Mouse (Mus musculus): Measurements from ENCODE around the gene Ntn3. TPM values are rescaled to one million over a fixed set of nuclear protein-coding genes. Genes with fewer than 3 reads are reported as not detected.

The Ntn3 gene
- polyA plus RNA-seq, 1 experiment: 4.5 TPM

GRCm38 (mm10) chr17:24170729-24171128 lies 38.6 kb downstream of the Ntn3 start:
- Histone ChIP-seq H3K27me3 (ENCODE audit: control insufficient read depth, insufficient read depth, low read length) (no peaks in the 10 kb centered on the region), H3K4me1 (ENCODE audit: control insufficient read depth, insufficient read depth, low read length) (peaks cover 9% of the 10 kb centered on the region), H3K4me3 (replicated peaks; ENCODE audit: insufficient read depth, low read depth, low read length) (no peak overlapping the region), H3K27ac (ENCODE audit: insufficient read depth, low read length) (0 out of 2 replicates have a peak overlapping the region, but pooled peaks have one; percentile 32)
- no peak for DNase-seq
- TF ChIP-seq CTCF (IDR thresholded peaks at IDR 0.05; ENCODE audit: borderline replicate concordance, insufficient read depth, low read depth, low read length): no peak
- TF ChIP-seq POLR2A (IDR thresholded peaks at IDR 0.05; ENCODE audit: borderline replicate concordance, insufficient read depth, low read length): no peak
- WGBS: 75% methylated on average over 5 of the region's 5 CpGs

DNA sequence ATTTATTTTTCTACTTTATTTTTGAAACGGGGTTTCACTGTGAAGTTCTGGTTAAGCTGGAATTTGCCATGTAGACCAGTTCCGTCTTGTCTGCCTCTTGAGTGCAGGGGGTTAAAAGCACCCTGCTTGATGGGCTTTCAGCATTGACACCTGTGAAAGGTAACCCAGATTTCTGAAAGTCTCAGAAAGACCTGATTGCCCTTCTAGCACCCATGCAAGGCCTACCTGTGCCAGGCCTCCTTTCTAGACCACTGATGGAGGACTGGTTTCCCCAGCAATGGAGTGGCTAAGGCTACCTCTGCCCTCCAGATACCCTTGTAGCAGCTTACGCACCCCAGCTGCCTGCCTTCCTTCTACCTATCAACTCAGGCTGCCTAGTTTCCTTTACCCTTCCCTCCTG lies 39.2 kb downstream of the Ntn3 start:
- H3K4me1 ChIP-seq (ENCODE audit: control insufficient read depth, insufficient read depth, low read length): peaks cover 9% of the 10 kb centered on the region
- H3K27me3 ChIP-seq (ENCODE audit: control insufficient read depth, insufficient read depth, low read length): no peaks in the 10 kb centered on the region
- no peak for TF ChIP-seq POLR2A (IDR thresholded peaks at IDR 0.05; ENCODE audit: borderline replicate concordance, insufficient read depth, low read length)
- TF ChIP-seq CTCF (IDR thresholded peaks at IDR 0.05; ENCODE audit: borderline replicate concordance, insufficient read depth, low read depth, low read length): no peak
- H3K4me3 ChIP-seq (replicated peaks; ENCODE audit: insufficient read depth, low read depth, low read length): peak overlapping the region; percentile 95
- peak in 1 of 2 experiments; percentile 30 for DNase-seq
- H3K27ac ChIP-seq (ENCODE audit: insufficient read depth, low read length): peak overlapping the region; percentile 32; the same call in 1 of the 2 replicates
- WGBS: 54% methylated on average over 3 of the region's 3 CpGs

DNA sequence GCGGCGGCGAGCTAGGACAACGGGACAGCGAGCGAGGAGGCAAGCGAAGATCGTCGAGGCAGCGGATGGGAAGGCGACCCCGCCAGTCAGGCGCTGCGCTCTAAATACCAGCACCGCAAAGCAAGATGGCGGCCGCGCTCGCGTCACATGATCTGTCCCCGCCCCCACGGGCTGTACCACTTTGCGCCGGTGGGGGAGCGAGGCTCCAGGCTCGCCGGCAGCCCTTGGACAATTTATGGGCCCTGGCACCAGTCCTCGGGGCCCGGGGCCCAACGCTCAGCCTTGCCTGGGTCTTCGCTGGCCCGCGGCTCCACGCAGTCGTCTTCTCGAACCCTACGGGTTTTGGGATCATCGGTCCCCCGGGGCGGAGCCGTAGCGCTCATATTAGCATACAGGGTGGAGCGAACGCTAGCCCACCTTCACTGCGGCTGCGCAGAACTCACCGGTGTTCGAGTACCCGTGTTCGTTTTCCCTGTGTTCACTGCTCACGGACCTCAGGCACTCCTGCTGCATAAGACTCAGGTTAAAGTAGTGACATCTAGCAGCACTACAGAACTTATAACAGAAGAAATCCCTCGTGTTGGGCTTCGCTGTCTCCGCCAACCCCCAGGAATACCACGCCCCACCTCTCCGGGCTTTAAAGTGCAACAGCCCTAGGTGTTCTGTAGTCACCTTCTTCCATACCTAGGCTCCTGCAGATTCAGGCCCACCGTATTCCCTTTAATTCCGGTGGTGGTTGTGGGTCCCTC lies 39.8 kb downstream of the Ntn3 start, which contains the start of gene Atp6v0c:
TSS of gene Atp6v0c (minus strand) at position 386 of the 749 bp plus-strand sequence.
- TF ChIP-seq POLR2A (IDR thresholded peaks at IDR 0.05; ENCODE audit: borderline replicate concordance, insufficient read depth, low read length): peak; percentile 87
- TF ChIP-seq CTCF (IDR thresholded peaks at IDR 0.05; ENCODE audit: borderline replicate concordance, insufficient read depth, low read depth, low read length): no peak
- DNase-seq: peak; percentile 96 to 98
- under 1% methylated on average over 58 of the region's 58 CpGs for WGBS
- Histone ChIP-seq H3K4me1 (ENCODE audit: control insufficient read depth, insufficient read depth, low read length) (peaks cover 12% of the 10 kb centered on the region), H3K4me3 (replicated peaks; ENCODE audit: insufficient read depth, low read depth, low read length) (peak within 1 kb of the TSS; percentile 95), H3K27me3 (ENCODE audit: control insufficient read depth, insufficient read depth, low read length) (no peaks in the 10 kb centered on the region), H3K27ac (ENCODE audit: insufficient read depth, low read length) (peak within 1 kb of the TSS; percentile 100)

GRCm38 (mm10) chr17:24168590-24169277 lies 40.6 kb downstream of the Ntn3 start:
- Histone ChIP-seq H3K4me1 (ENCODE audit: control insufficient read depth, insufficient read depth, low read length) (peaks cover 12% of the 10 kb centered on the region), H3K27ac (ENCODE audit: insufficient read depth, low read length) (peak overlapping the region; percentile 100), H3K27me3 (ENCODE audit: control insufficient read depth, insufficient read depth, low read length) (no peaks in the 10 kb centered on the region), H3K4me3 (replicated peaks; ENCODE audit: insufficient read depth, low read depth, low read length) (peak overlapping the region; percentile 95)
- peak; percentile 77 to 81 for DNase-seq
- TF ChIP-seq CTCF (IDR thresholded peaks at IDR 0.05; ENCODE audit: borderline replicate concordance, insufficient read depth, low read depth, low read length) (no peak), POLR2A (IDR thresholded peaks at IDR 0.05; ENCODE audit: borderline replicate concordance, insufficient read depth, low read length) (no peak)
- WGBS: 1% methylated on average over 41 of the region's 41 CpGs

- Histone ChIP-seq H3K4me3 (replicated peaks; ENCODE audit: insufficient read depth, low read depth, low read length) (peak overlapping the region; percentile 95), H3K27me3 (ENCODE audit: control insufficient read depth, insufficient read depth, low read length) (no peaks in the 10 kb centered on the region), H3K27ac (ENCODE audit: insufficient read depth, low read length) (no peak overlapping the region), H3K4me1 (ENCODE audit: control insufficient read depth, insufficient read depth, low read length) (peaks cover 12% of the 10 kb centered on the region)
- 20% methylated on average over 7 of the region's 7 CpGs for WGBS
- DNase-seq: peak in 1 of 2 experiments; percentile 32
- TF ChIP-seq POLR2A (IDR thresholded peaks at IDR 0.05; ENCODE audit: borderline replicate concordance, insufficient read depth, low read length) (no peak), CTCF (IDR thresholded peaks at IDR 0.05; ENCODE audit: borderline replicate concordance, insufficient read depth, low read depth, low read length) (no peak)
These were observed 41.3 kb downstream of the Ntn3 start for GRCm38 (mm10) chr17:24167891-24168505.

DNA sequence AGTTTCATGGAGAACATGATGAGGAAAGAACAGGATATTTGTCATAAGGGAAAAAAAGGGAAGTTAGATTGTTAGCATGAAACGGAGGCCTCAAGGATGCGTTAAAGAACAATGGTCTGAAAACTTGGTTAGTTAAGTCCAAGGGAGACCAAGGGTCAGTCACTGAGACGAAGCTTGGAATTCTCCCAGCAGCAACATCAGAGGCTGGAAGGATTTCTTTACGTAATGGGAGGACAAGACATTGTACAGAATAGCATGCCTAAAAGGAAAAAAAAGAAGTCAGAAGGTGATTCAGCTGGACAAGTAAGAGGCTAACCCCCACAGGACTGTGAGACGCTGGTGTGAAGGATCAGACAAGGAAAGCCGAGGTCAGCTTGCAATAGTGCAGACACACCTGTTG lies 42.2 kb downstream of the Ntn3 start:
- Histone ChIP-seq H3K27ac (ENCODE audit: insufficient read depth, low read length) (no peak overlapping the region), H3K27me3 (ENCODE audit: control insufficient read depth, insufficient read depth, low read length) (no peaks in the 10 kb centered on the region), H3K4me3 (replicated peaks; ENCODE audit: insufficient read depth, low read depth, low read length) (peak overlapping the region; percentile 9), H3K4me1 (ENCODE audit: control insufficient read depth, insufficient read depth, low read length) (peaks cover 12% of the 10 kb centered on the region)
- 35% methylated on average over 6 of the region's 6 CpGs for WGBS
- TF ChIP-seq CTCF (IDR thresholded peaks at IDR 0.05; ENCODE audit: borderline replicate concordance, insufficient read depth, low read depth, low read length) (no peak), POLR2A (IDR thresholded peaks at IDR 0.05; ENCODE audit: borderline replicate concordance, insufficient read depth, low read length) (no peak)
- no peak for DNase-seq

DNA sequence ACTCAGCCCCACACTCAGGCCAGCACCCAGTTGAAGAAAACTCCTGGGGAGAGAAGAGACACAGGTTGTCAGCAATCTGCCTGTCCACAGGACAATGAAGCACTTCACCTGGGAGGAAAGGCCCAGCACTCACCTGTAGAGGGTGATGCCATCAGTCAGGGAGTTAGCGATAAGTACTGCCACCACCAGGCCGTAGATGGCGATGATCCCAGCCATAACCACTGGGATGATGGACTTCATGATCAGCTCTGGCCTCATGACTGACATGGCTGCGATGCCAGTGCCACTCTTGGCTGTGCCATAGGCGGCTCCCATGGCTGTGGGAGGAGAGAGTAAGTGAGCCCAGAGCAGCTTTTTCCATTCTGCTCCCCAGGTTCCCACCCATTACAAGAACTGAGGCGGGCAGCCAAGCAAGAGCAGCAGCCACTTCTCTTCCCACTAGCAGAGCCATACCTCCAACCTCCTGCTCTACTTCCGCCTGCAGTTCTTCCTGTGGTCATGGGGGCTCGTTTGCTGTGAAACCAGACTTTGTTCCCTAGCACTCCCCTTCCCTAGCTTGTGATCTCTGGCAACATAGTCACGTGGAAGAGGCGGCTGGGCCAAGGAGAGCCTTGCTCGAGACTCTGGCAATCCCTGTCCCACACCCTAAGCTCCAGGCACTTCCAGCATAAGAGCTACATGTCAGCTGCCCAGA lies 44.6 kb downstream of the Ntn3 start:
- peaks cover 10% of the 10 kb centered on the region for H3K4me1 ChIP-seq (ENCODE audit: control insufficient read depth, insufficient read depth, low read length)
- 56% methylated on average over 11 of the region's 11 CpGs for WGBS
- no peak overlapping the region for H3K4me3 ChIP-seq (replicated peaks; ENCODE audit: insufficient read depth, low read depth, low read length)
- no peak overlapping the region for H3K27ac ChIP-seq (ENCODE audit: insufficient read depth, low read length)
- no peak for DNase-seq
- no peaks in the 10 kb centered on the region for H3K27me3 ChIP-seq (ENCODE audit: control insufficient read depth, insufficient read depth, low read length)
- TF ChIP-seq POLR2A (IDR thresholded peaks at IDR 0.05; ENCODE audit: borderline replicate concordance, insufficient read depth, low read length) (no peak), CTCF (IDR thresholded peaks at IDR 0.05; ENCODE audit: borderline replicate concordance, insufficient read depth, low read depth, low read length) (no peak)

Data from cerebellum, adult 2 months (tissue).